Comparison of ENCODE assay signal across 17 mouse cellular contexts in the genomic region with DNA sequence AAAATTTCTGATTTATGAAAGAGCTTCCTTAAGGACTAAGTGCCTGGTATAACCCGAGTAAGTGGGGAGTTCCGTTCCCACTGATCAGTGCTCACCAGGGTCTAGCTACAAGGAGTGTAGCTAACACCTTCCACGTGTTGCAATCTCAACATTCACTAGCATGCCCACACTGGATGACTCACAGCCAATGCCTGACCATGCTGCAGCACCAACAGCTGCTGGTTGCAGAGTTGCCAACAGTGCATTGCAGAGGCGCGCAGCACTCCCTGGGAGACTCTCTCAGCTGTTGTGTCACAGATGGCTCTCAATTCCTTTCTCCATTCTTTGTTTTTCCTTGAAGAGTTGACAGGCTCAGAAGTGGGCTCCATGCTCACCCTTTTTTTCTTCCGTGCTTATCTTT.
A peak's percentile ranks its signal among the peaks of the same experiment; 100 is the strongest.
DNase-seq lines count a peak whose midpoint lies in the region; ATAC-seq lines count a peak whose summit lies in the region.
"Had no signal": no experiment of that assay in that cellular context is flagged by ENCODE, and none has a peak within 500 bp of the region (broad histone marks: within the 10 kb centered on the region; RNA-seq: fewer than 3 reads in every experiment).

No protein-coding gene starts in this region.

- H3K4me3 ChIP-seq in limb, embryonic 10.5 days, result no peak overlapping the region
- H3K4me3 ChIP-seq: forebrain, embryonic 13.5 days; heart, adult 2 months; kidney, embryonic 15.5 days had no signal

- no peak for ATAC-seq in CD4-positive, CD25-positive, alpha-beta regulatory T cell, adult 4 months
- ATAC-seq: forebrain, embryonic 13.5 days had no signal

- DNase-seq in embryo, embryonic 10 days (ENCODE audit: low spot score), result peak; percentile 13
- no peak for DNase-seq in embryo, embryonic 9.5 days (ENCODE audit: extremely low spot score)
- peak; percentile 6 for DNase-seq in layer of hippocampus, adult 9-11 months
- no peak for DNase-seq in layer of hippocampus, adult 9-10 months (ENCODE audit: low spot score)
- DNase-seq in 3T3-L1 (ENCODE audit: low read depth, low spot score), result peak; percentile 33
- peak; percentile 4 to 9 for DNase-seq in left cerebral cortex, postnatal 14 days (ENCODE audit: low spot score in 2 of 2)
- no peak for DNase-seq in limb, embryonic 10.5 days (ENCODE audit: low spot score)
- DNase-seq: adrenal gland, postnatal 25 days; cerebellum, adult 11 months; heart, adult 2 months; heart, postnatal 10 days; retina, postnatal 1 day; thymus, postnatal 14 days had no signal

- H3K27me3 ChIP-seq in limb, embryonic 10.5 days (ENCODE audit: low read depth, poor library complexity, severe bottlenecking), result no peaks in the 10 kb centered on the region
- H3K27me3 ChIP-seq: forebrain, embryonic 13.5 days; kidney, embryonic 15.5 days had no signal

- H3K9me3 ChIP-seq in limb, embryonic 10.5 days (replicated peaks), result no peaks in the 10 kb centered on the region
- H3K9me3 ChIP-seq: forebrain, embryonic 13.5 days; kidney, embryonic 15.5 days had no signal

- no peak overlapping the region for H3K27ac ChIP-seq in limb, embryonic 10.5 days
- H3K27ac ChIP-seq: forebrain, embryonic 13.5 days; heart, adult 2 months; kidney, embryonic 15.5 days had no signal

- intact Hi-C loops in left cerebral cortex, postnatal 14 days (cut with DNase I), result no loop called here

- no peaks in the 10 kb centered on the region for H3K4me1 ChIP-seq in limb, embryonic 10.5 days
- H3K4me1 ChIP-seq: kidney, embryonic 15.5 days had no signal

- WGBS in limb, embryonic 10.5 days, result 81% methylated on average over 6 of the region's 6 CpGs

- no peaks in the 10 kb centered on the region for H3K36me3 ChIP-seq in limb, embryonic 10.5 days
- H3K36me3 ChIP-seq: G1E; kidney, embryonic 15.5 days had no signal

Comparison
In these comparisons a context has a peak if more than half of its experiments do, and no peak if none do; other contexts are left out.
1. DNase-seq: peak in embryo, embryonic 10 days (single experiment), layer of hippocampus, adult 9-11 months (single experiment), 3T3-L1 (single experiment) and left cerebral cortex, postnatal 14 days (2 of 2); none in embryo, embryonic 9.5 days (single experiment), layer of hippocampus, adult 9-10 months (single experiment) and limb, embryonic 10.5 days (single experiment).